Mouse (Mus musculus) c-Kit-positive CD71-positive TER-119-positive erythroid progenitor cells, embryonic 14.5 days (primary cell): ENCODE results near the gene Napsa.

Experiments used
- DNase-seq: peaks from one replicate; pipeline ENCODE4 v3.0.0-alpha.2; 2013; ENCODE audit warnings: low spot score

Napsa gene

DNA sequence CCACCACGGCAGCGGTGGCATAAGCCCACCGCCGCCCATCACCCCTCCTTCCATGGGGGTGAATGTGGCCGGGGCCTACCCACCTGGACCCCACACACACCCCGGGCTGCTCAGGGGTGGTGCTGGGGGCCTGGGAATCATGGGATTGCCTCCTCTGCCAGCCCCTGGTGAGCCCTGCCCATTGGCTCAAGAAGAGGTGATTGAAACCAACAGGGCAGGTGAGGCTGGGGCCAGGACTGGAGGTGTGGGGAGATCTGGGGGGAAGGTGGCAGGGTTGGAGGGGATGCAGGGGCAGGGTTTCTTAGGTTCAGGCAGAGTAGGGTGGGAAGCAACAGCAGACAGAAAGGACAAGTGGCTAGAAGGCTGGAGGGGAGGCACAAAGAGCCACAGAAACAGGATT is 23.9 kb downstream of the Napsa start:
- no peak for DNase-seq

DNA sequence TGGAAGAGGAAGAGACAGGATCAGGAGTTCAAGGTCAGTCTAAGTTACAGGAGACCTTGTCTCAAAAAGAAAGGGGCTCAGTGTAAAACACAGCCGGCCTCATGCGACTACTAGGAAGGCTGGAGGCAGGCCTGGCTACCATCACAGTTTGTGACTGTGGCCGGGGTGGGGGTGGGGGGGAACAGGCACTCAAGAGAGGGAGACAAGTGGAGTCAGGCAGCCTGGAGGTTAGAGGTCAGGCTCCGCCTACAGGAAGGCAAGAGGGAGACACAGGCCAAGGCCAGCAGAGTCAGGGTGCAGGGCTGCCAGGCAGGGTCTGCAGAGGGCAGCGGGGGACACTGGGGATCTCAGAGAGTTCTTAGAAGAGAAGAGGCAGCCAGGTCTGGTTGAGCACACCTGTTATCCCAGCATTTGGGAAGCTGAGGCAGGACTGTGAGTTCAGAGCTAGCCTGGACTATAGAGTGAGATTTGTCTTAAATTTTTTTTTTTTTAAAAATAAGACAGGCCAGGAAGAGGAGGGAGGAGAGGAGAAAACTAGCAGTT is 24.9 kb downstream of the Napsa start:
- no peak for DNase-seq

DNA sequence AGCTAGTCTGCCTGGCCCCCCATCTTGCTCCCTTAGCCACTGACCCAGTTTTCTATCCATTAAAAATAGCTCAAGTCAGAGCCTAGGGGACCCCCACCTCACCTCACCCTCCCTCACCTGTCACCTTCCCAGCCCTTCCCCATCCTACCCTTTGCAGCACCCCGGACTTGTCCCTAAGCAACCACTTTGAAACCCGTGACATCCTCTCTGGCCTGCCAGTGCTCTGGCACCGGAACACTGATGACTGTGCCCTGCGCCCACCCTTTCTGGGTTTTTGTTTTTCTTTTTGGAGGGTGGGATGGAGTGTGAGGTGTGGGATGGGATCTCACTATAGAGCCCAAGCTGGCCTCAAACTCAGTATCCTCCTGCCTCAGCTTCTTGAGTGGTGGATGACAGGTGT is 25.5 kb downstream of the Napsa start:
- no peak for DNase-seq

DNA sequence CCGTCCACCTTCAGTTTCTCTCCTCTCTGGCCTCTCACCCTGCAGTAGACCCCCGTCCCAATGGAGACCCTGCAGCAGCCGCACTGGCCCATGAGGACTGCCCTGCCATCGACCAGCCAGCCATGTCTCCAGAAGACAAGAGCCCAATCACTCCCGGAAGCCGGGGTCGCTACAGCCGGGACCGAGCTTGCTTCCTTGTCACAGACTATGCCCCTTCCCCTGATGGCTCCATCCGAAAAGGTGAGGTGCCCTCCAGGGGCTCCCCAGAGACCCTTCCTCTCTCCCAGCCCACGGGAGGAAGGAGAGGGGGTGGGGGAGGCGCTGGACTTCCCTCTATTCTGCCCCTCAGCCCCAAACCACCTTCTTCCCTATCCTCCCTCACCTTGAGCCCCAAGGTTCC is 26.2 kb downstream of the Napsa start:
- no peak for DNase-seq

DNA sequence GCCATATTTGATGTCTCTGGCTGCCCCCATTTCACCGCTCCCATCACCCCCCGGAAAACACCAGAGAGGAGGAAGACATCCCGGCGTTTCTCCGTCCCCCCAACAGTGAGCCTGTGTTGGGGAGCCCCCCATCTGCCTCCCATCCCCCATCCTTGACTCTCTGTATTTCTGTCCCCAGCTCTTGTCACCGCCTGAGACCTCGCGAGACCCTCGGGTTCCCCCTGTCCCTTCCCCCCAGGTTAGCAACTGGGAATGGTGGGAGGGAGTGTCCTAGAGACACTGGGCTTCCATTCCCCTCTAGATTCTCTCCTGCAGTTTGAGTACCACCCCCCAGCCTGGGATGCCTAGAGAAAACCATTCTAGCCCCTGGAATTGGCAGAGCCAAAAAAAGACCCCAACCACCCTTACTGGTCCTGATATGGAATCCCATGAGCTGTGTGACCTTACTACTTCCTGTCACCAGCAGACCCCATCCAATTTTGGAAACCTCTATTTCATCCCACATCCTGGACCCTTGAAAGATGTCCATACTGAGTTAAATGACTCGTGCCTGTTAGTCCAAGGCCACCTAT is 28.6 kb downstream of the Napsa start:
- no peak for DNase-seq

DNA sequence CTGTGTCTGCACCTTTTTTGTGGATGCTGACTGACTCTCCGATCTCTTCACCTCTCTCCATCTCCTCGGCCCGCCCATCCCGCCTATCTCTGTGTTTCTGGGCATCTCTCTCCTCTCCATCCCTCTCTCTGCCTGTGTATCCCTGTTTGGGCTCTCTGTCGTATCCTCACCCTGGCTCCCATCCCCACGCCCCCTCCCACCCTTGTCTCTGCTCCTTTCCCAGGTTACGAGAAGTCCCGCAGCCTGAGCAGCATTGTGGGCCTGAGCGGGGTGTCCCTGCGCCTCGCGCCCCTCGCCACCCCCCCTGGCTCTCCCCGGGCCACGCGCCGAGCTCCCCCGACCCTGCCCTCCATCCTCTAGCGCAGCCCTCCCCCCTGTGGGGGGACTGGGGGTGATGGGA is 29.5 kb downstream of the Napsa start:
- no peak for DNase-seq

DNA sequence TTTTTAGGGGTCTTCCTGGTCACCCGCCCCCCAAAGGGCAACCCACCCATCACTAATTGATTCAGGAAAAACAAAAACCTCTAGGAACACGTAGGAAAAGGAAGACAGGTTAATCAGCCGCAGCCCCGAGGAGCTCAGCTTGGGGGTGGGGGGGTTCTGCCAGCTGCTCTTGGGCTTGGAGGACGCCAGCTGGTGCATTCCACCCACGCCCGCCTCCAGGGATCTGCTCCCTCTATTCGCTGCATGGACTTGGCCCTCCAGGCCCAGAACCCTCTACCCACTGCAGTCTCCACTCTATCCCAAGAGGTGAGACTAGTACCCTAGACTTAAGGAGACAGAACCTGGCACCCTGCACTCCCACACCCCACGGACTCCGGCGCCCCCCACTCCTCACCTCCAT is 30.3 kb downstream of the Napsa start:
- DNase-seq = no peak

DNA sequence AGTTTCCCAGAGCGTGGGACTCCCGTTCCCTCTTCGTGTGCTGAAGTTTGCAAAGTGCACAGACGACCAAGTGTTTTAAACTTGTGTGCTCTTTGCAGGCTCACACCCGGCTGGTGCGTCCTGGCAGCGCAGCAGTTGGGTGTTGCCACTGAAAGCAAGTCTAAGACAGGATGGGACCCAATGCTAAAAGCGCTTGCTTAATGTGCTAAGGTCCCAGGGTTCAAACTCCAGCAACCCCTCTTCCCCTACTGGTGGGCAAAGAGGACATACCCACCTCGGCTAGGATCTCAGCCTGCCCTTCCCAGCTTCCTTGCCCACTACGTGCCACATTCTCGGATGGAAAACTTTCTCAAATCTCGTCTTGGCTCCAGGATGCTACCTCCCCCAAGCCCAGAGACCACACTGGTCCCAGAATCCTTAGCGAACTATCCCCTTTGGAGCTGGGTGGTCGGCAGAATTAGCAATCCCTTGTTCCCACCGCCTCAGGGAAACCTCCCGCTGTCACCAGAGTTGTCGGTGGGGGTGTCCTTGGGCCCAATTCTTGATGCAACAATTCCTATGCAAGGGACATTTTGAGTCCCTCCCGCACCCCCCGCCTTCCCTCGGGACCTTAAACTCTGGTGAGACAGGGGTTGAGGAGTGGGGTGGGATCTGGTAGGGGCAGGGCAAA is 31.1 kb downstream of the Napsa start:
- DNase-seq = no peak

DNA sequence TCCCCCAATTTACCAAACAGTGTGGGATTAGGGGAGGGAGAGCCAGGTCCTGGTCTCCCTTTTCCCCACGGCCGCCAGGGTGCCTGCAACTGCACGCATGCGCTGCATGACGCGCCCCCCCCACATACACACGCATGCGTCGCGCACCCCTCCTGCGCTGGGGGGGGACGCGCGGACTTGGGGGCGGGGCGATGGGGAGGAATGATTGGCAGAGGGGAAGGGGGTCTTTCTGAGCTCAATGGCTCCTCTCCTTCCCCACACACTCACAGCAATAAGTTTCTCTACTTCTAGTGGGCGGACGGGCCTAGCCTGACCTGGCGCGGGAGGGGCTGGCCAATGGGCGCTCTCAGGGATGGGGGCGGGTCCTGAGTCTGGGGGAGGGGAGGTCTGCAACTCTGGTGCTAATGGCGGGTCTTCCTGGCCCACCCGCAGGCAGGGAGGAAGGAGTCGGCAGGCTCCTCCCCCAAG is 32.0 kb downstream of the Napsa start:
- no peak for DNase-seq

DNA sequence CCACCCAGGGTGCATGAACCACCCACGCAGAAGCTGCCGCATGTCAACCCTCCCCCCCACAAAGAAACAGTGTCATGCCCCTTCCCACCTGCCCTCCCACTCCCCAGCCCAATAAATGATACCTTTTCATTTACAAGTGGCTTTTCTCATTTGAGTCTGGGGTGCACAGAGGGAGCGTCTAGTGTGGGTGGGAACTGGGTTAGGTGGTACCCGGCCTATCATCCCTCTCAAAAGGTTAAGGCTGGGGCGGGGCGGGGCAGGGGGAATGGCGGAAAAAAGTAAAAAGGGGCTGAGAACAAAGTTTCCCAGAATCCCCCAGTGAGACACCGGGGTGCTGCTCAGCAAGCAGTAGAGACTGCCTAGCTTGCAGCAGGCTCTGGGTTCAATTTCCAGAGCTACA is 32.4 kb downstream of the Napsa start:
- DNase-seq = no peak

DNA sequence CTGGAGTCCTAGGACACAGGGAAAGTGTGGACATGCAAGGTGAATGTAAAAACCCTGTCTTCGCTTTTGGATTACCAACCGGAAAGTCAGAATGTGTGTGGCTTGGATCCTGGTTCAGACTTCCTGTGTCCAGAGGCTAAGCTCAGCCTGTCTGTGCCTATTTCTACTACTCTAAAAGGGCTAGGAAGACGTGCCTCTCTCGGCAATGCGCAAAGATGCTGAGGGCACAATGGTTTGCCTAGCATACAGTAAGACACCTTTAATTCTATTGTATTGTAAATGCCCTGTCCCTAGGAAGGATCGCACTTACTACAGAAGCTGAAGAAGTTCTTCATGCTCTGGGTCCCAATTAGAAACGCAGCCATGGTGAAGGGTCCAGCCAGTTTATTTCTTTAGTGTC is 33.3 kb downstream of the Napsa start:
- no peak for DNase-seq

DNA sequence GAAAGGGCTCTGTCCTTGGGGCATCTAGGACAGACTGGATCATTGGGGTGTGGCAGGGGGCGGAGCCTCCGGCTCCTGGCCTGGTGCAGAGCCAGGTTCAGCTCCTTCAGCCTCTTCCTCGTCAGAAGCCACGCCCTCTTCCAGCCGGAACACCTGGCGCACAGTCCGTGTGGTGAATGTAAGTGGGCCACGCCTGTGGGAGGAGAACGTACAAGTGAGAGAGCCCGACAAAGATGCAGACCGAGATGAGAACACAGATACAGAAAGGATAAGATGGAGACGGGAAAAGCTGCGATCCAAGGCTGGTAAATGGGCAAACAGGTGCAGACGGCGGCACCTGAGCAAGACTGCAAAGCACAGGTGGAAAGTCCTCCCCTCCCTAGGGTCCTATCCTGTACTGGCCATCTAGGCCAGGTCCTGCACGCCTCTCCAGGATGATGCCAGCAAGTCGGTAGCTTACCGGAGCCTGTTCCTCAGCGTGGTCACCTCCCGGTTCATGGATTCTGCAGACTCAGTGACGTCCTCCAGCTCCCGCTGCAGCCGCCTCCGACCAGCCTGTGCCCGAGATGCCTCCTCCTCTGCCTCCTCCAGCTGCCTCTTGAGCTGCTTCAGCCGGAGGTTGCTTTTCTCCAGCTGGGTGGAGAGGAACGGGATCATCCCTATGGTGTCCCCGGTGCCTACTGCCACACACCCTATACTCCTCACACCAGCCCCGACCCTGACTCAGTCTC is 34.2 kb downstream of the Napsa start:
- no peak for DNase-seq

DNA sequence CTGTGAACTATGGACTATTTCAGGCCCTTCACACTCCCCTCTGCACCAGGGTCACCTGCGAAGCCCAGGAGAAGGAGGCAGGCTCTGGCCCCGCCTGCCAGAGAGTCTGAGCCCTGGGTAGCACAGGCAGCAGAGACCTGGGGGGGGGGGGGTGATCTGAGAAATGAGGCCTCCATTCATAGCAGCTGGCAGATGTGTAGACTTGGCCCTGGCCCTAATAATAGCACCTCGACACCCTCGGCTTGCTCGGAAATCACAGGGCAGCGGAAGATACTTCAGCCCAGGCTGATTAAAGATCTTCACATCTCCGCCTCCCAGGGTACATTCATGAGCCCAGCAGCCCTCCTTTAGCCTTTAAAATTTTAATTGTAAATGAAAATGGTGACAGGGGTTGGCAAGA is 40.0 kb downstream of the Napsa start:
- DNase-seq = no peak

DNA sequence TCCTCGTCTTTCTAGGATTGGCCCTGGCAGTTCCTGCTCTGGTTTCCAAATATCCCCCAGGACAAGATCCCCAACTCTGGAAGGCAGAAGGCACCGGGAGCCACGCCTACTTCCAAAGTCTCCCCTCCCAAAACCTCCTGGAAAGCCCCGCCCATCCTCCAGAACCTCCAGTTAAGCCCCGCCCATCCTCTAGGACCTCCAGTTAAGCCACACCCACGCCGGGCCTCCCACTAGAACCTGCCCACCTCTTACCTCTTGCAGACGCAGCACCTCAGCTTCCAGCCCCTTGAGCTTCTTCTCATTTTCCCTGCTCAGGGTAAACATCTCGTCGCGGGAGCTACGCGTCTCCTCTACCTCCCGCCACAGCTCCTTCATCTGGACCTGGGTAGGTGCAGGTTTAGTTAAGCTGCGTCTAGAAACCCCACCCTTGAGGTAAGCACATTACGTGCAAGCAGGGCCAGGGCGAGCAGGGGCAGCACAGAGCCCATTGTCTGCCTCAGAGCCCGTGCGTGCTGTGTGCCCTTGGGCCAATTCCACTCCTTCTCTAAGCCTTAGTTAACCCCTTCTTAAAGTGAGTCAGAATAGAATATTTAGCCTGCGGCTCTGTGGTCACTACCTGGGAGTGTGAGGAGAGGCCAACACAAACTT is 42.0 kb downstream of the Napsa start:
- no peak for DNase-seq

DNA sequence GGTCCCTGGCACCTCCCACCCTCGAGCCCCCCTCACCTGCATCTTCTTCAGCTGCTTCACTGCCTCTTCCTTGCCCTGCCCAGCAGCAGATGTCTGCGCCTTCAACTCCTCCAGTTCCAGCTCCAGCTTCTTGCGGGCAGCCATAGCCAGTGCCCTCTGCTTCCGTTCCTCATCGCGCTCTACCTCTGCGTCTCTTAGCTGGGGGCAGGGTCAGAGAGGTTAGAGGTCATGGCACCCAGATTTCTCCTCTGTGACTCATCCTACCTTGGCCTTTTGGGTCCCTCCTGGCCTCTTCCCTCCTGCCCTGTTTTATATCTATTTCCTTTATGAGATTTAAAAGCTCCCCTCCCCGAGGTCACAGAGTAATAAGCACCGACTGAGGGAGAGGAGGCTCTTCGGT is 43.1 kb downstream of the Napsa start:
- no peak for DNase-seq

DNA sequence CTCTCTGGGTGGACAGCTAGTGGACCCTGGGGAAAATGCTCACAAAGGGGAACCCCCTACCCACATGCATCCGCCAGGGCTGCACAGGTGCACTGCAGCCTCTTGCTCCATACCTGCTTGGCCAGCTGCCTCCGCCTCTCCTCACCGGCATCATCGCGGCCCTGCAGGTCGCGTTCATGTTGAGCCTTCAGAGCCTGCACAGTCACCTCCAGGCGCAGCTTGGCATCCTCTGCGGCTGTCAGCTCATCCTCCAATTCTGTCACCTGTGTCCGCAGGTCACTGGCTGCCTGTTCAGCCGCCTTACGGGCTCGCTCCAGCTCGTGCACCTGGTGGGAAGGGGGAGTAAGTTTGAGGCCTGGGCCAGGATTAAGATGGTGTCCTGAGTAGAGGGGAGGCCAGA is 43.8 kb downstream of the Napsa start:
- DNase-seq = no peak

DNA sequence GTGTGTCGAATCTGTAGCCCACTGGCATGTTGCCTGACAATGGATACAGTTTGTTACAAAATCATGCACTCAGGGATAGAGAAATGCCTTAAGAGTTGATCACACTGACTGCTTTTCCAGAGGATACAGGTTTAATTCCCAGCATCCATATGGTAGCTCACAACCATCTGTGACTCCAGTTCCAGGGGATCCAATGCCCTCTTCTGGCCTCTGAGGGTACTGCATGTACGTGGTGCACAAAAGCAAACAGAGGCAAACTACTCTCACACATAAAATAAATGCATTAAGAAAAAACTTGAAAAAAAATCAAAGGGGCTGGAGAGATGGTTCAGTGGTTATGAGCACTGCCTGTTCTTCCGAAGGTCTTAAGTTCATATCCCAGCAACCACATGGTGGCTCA is 44.9 kb downstream of the Napsa start:
- no peak for DNase-seq

DNA sequence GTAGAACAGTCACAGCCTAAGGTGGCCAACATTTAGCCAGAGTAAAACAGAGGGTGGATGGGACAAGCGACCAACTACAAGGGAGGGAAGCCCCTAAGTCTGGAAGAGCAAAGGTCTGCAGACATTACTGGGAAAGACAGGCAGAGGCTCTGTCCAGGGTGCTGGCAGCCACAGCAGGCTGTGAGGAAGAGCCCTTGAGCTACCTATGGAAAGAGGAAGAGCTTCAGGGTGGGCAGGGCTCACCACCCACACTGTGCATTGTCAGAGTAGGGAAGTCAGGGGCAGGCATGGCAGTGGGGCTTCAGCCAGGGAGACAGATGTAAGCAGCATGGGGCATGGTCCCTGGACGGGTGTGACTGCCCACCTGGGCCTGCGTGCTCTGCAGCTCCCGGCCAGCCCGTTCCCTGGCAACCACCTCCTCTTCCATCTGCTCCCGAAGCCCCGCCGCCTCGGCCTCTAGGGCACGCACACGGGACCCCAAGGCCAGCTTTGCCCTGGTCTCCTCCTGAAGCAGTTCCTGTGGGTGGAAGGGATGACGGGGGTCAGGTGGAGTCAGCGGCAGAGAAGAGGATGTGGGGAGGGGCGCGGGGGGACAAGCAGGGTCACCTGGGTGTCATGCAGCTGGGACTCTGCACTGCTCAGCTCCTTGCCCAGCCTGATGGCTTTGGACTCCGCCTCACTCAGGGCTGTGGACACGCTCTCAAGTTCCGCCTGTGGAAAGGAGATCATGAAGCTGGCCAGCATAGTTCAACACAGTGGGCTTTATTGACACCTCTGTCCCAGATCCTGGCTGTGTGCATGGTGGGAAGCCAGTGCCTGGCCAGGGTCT is 51.7 kb downstream of the Napsa start:
- DNase-seq = no peak

DNA sequence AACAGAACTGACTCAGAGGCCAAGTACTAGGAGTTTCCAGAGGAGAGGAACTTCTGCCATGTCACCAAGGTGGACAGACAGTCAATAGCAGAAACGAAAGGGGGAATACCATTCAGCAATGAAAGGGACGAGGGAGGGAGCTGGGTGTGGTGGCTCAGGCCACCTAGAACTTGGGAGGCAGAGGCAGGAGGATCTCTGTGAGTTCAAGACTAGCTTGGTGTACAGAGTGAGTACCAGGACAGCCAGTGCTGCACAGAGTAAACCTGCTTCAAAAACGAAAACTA is 52.3 kb downstream of the Napsa start:
- no peak for DNase-seq

DNA sequence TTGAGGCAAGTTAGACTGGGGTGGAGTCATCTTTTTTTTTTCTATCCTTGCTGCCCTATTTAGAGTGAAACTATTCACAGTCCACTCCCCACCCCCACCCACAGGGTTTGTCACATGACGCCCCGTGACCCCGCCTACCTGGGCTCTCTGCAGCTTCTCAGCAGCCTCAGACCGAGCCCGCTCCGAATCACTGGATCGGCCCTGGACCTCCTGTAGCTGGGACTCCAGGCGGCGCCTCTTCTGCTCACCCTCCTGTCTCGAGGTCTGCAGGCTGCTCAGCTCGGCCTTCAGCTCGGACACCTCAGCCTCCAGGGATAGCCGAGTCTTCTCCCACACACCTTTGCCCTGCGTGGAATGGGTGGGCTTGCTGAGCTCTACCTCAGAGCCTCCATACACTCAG is 52.6 kb downstream of the Napsa start:
- DNase-seq = no peak

DNA sequence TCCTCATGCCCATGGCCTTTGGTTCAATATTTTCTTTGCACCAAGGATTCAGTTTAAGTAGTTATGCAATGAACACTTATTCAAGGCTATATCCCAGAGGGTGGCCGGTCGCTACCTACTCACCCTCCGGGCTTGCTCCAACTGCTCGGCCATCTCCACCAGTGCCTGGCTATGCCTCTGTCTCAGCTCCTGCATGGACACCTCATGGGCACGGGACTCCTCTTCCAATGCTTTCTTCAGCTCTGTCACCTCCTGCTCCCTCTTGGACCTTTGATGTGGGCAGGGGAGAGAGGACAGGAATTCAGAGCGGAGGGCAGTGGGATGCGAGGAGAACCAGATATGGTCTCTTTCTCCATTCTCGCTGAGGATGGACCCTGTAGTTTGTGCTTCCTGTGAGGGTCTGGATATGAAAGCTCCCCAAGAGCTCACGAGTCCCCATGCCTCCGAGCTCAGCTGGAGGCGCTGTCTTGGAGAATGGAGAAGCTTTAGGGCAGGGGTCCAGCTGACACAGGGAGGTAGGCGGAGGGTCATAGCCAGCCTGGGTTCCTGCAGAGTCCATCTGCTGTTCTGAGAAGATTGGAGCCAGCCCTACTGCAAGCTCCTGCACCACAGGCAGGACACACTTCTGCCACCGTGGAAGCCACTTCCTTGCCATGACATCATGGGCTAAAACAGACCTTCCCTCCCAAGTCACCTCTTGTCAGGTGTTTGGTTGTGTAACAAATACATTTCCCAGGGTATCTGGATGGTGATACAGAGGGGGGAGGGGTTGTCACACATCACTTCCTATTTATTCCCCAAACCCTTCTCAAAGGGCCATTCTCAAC is 53.3 kb downstream of the Napsa start:
- DNase-seq = no peak
